Mouse (Mus musculus): ENCODE results near the gene Onecut1. TPM values are rescaled to one million over a fixed set of nuclear protein-coding genes. Genes with fewer than 3 reads are reported as not detected.
A peak's percentile ranks its signal among the peaks of the same experiment; 100 is the strongest.

The Onecut1 gene
- polyA plus RNA-seq, 1 experiment from 2014 or later = 10.7 TPM

DNA sequence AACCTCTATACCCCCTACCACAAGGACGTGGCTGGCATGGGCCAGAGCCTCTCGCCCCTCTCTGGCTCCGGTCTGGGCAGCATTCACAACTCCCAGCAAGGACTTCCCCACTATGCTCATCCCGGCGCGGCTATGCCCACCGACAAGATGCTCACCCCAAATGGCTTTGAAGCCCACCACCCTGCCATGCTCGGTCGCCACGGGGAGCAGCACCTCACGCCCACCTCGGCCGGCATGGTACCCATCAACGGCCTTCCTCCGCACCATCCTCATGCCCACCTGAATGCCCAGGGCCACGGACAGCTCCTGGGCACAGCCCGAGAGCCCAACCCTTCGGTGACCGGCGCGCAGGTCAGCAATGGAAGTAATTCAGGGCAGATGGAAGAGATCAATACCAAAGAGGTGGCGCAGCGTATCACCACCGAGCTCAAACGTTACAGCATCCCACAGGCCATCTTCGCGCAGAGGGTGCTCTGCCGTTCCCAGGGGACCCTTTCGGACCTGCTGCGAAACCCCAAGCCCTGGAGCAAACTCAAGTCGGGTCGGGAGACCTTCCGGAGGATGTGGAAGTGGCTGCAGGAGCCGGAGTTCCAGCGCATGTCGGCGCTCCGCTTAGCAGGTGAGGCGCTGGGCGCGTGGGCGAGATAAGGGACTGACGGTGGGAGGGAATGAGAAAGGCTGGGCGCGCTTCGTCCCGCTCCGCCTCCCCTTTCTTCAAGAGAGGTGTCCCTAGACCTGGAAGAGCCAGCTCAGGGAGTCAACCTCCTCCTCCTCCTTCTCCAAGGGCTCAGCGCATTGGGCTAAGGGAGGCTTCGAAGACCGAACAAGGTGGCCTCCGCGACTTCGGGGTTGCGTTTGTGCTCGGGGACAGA is 1.3 kb downstream of the Onecut1 start:
- peaks cover 63% of the 10 kb centered on the region for H3K4me1 ChIP-seq (replicated peaks)
- no peaks in the 10 kb centered on the region for H3K9me3 ChIP-seq
- H3K27me3 ChIP-seq = peaks cover 95% of the 10 kb centered on the region
- no peaks in the 10 kb centered on the region for H3K36me3 ChIP-seq
- H3K27ac ChIP-seq = peak overlapping the region; percentile 90
- peak; percentile 18; the same call in 1 of the 2 replicates for ATAC-seq
- peak overlapping the region; percentile 62 for H3K4me3 ChIP-seq (replicated peaks)
- peak overlapping the region; percentile 84 for H3K9ac ChIP-seq (replicated peaks)
- peak overlapping the region; percentile 89 for H3K4me2 ChIP-seq (replicated peaks)
- WGBS = under 1% methylated on average over 56 of the region's 56 CpGs

DNA sequence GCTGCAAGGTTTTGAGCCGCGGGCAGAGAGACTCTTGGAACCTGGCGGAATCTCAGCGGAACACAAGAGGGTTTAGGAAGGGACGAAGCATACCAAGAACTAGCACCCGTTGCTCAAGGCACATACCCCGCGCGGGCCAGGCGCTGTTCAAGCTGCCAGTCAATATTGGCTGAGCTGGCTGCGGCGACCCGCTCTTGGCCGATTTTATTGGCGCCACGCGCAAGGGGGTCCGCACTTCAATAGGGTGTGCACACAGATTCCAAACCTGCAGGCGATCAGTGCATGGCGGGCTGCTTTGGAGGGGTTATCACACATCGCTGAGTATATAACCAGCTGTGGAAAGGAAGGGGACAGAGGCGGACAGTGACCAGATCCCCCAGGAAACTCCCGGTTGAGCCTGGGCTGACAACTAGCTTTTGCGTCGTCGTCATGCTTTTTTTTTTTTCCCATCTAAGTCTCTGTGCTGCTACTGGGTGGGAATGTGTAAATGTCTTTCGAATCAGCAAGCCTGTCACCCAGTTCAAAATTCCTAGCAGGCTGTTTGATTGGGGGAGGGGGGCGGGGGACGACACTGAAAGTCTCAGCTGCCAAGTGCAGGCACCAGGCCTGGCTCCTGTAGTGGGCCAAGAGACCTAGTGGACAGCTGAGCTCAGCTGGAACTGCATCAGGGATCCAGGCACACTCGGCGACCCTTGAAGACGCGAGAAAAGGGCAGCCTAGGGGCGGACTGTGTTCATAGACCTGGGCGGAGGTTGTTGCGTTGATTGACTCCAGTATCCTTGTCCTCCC is 2.1 kb downstream of the Onecut1 start:
- WGBS = under 1% methylated on average over 36 of the region's 36 CpGs
- Histone ChIP-seq H3K9me3 (no peaks in the 10 kb centered on the region), H3K27me3 (peaks cover 95% of the 10 kb centered on the region), H3K4me3 (replicated peaks) (peak overlapping the region; percentile 62), H3K4me1 (replicated peaks) (peaks cover 71% of the 10 kb centered on the region), H3K27ac (peak overlapping the region; percentile 90), H3K4me2 (replicated peaks) (peak overlapping the region; percentile 89), H3K36me3 (no peaks in the 10 kb centered on the region), H3K9ac (replicated peaks) (peak overlapping the region; percentile 84)
- no peak for ATAC-seq

DNA sequence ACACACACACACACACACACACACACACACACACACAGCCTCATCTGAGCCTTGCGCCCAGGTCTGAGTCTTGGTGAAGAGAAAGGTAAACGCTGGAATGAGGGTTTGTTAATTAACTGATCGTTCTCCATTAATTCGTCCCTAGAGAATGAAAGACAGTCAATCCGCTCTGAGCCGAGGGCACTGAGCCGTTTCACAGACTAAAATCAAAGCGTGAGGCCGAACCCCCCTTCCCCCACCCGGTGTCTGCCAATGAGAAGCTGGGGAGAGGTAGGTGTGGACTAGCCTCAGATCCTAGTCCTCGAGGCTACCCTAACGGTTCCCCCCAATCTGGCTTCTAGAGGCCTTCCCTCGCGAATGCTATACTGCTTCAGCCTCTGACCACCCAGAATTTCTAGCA is 2.8 kb downstream of the Onecut1 start:
- ATAC-seq = no peak
- peak overlapping the region; percentile 90 for H3K27ac ChIP-seq
- H3K4me3 ChIP-seq (replicated peaks) = peak overlapping the region; percentile 62
- WGBS = 2% methylated on average over 14 of the region's 14 CpGs
- no peaks in the 10 kb centered on the region for H3K36me3 ChIP-seq
- peak overlapping the region; percentile 84 for H3K9ac ChIP-seq (replicated peaks)
- no peaks in the 10 kb centered on the region for H3K9me3 ChIP-seq
- peaks cover 94% of the 10 kb centered on the region for H3K27me3 ChIP-seq
- H3K4me1 ChIP-seq (replicated peaks) = peaks cover 71% of the 10 kb centered on the region
- H3K4me2 ChIP-seq (replicated peaks) = peak overlapping the region; percentile 89

DNA sequence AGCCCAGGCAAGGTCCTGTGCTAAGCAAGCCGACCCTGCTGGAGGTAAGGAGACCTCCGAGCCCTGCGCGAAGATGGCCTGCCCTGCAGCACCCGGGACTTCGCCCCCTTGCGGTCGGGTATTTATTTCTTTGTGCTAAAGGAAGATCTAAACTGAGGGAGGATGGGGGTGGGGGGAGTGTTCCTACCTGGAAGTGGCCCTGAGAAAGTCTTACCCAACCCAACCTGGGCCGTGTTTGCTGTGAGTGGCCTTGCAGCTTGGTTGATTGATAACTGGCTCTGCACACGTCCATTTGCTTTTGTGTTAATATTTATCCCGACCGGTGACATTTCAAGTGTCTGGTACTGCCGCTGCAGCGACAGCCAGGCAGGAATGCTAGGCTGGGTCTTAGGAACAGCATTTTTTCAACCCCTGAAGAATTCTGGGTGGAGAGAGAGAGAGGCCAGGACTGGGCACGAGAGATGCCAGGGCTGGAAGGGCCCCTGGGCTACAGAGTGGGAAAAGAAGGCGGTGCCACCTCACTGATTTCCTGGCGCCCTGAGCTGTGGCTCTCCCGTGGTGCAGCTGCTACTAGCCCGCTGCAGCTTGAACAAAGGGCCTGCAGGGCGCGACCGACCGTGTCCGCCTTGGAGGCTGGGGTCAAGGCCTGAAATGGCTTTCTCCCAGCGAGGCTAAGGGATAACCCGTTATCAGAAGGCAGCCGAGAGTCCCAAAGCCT is 5.0 kb downstream of the Onecut1 start:
- ATAC-seq = 0 out of 2 replicates have a peak, but pooled peaks have one; percentile 3
- H3K4me3 ChIP-seq (replicated peaks) = peak overlapping the region; percentile 62
- peaks cover 64% of the 10 kb centered on the region for H3K4me1 ChIP-seq (replicated peaks)
- H3K36me3 ChIP-seq = no peaks in the 10 kb centered on the region
- H3K27ac ChIP-seq = peak overlapping the region; percentile 90
- peaks cover 82% of the 10 kb centered on the region for H3K27me3 ChIP-seq
- WGBS = 4% methylated on average over 27 of the region's 27 CpGs
- no peaks in the 10 kb centered on the region for H3K9me3 ChIP-seq
- H3K9ac ChIP-seq (replicated peaks) = peak overlapping the region; percentile 71
- H3K4me2 ChIP-seq (replicated peaks) = peak overlapping the region; percentile 89

DNA sequence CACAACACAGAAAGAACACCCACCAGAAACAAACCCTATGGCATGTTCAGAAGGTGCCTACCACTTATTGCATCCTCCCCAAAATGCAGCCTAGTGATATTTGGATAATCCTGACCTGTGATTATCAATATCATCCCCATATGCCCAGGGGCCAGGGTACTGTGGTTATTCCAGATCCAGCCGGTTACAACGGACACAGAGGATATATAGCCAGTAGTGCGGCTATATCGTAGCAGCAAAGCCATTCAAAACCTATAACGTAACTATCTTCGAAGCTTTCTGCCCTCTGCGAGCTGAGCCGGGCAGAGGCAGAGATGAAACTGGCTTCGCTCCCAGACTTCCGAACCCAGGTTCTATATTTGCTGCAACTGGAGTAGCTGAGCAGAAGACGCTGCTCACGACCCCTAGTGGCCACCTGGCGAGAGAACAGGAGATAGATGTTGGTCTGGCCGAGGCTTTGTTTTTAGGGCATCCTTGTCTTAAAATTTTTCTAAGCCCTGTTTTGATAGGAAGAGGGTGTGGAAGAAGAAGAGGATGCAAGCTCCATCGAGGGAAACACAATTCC is 6.0 kb downstream of the Onecut1 start:
- Histone ChIP-seq H3K27ac (peak overlapping the region; percentile 90), H3K4me2 (replicated peaks) (peak overlapping the region; percentile 89), H3K4me1 (replicated peaks) (peaks cover 56% of the 10 kb centered on the region), H3K9me3 (no peaks in the 10 kb centered on the region), H3K9ac (replicated peaks) (peak overlapping the region; percentile 71), H3K4me3 (replicated peaks) (peak overlapping the region; percentile 62), H3K27me3 (peaks cover 80% of the 10 kb centered on the region), H3K36me3 (no peaks in the 10 kb centered on the region)
- 5% methylated on average over 15 of the region's 15 CpGs for WGBS
- 0 out of 2 replicates have a peak, but pooled peaks have one; percentile 25 for ATAC-seq

DNA sequence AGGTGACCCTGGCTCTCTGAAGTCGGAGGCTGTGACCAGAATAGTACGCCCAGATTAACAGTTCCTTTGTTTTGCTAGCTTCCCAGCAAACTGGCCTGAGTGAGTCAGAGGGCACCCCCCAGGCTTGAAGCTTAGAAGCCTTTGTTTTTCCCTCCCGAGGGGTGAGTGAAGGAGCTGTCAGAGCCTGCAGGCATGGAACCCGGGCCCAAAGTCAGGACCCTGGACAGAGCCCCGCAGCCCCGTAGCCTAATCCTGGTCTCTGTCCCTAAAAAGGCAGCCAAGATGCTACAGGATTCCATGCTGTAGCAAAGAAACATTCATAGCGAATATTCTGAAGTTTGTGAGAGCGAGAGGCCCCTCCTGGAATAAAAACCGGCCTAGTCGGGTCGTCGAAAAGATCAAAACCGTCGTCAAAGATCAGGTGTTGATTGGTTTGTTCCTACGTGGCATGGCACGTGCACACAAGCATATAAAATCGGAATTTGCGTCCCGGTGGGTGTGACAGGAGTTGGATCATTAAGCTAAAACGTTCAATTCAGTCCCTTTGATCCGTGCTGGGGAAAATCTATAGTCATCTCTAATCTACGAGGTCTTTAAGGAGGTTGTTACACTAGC is 6.7 kb downstream of the Onecut1 start:
- H3K36me3 ChIP-seq = no peaks in the 10 kb centered on the region
- peaks cover 49% of the 10 kb centered on the region for H3K4me1 ChIP-seq (replicated peaks)
- peaks cover 76% of the 10 kb centered on the region for H3K27me3 ChIP-seq
- H3K9me3 ChIP-seq = no peaks in the 10 kb centered on the region
- no peak for ATAC-seq
- WGBS = 4% methylated on average over 22 of the region's 22 CpGs
- H3K27ac ChIP-seq = peak overlapping the region; percentile 90
- peak overlapping the region; percentile 89 for H3K4me2 ChIP-seq (replicated peaks)
- H3K9ac ChIP-seq (replicated peaks) = peak overlapping the region; percentile 71
- peak overlapping the region; percentile 62 for H3K4me3 ChIP-seq (replicated peaks)

DNA sequence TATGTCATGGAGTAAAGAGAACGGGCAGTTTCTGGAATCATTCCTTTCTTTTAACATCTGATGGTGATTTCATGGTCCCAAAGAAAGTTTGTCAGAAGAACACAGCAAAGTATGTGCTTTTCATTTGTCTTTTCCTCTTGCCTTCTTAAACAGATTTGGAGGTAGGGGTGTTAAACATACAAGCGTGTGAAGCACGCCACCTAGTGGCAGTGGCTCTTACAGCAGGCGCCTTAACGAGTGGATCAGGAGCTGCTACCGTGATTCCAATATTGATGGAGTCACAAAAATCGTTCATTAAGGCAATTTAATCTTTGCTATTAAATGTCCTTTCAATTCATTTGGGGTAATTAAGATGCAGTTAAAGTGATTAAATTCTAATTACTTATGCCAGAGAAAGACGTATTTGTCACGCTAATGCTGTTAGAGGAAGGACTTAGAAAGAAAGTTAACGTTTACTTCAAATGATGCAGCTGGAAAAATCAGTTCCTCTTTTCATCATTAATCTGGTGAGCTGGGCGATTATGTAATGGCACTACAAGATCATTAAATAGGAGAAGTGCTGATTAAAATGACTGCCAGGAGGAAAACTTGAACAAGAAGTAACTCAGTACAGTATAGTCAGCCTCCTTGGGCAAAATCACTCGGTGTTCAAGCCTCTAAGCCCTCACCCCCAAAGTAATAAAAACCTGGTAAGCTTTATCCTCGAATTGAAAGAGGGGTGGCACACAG is 9.4 kb downstream of the Onecut1 start:
- no peak overlapping the region for H3K4me3 ChIP-seq (replicated peaks)
- no peaks in the 10 kb centered on the region for H3K9me3 ChIP-seq
- H3K27me3 ChIP-seq = peaks cover 53% of the 10 kb centered on the region
- H3K27ac ChIP-seq = no peak overlapping the region
- 22% methylated on average over 13 of the region's 13 CpGs for whole genome bisulfite sequencing
- no peaks in the 10 kb centered on the region for H3K36me3 ChIP-seq
- no peak overlapping the region; the same call in 1 of the 2 replicates for H3K4me2 ChIP-seq (replicated peaks)
- peaks cover 29% of the 10 kb centered on the region for H3K4me1 ChIP-seq (replicated peaks)
- H3K9ac ChIP-seq (replicated peaks) = no peak overlapping the region
- ATAC-seq = no peak

DNA sequence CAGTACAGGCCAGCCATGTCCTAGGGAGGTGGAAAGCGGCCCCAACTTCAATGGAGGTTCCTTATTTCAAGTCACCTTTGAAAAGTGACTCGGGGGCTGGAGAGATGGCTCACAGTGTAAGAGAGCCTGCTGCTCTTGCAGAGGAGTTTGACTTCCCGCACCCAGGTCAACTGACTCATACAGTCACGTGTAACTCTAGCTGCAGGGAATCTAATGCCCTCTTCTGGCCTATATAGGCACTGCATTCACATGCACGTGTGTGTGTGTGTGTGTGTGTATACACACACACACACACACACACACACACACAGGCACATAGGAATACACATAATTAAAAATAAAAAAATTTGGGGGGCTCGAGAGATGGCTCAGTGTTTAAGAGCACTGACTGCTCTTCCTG is 14.6 kb downstream of the Onecut1 start:
- no peak overlapping the region for H3K27ac ChIP-seq

DNA sequence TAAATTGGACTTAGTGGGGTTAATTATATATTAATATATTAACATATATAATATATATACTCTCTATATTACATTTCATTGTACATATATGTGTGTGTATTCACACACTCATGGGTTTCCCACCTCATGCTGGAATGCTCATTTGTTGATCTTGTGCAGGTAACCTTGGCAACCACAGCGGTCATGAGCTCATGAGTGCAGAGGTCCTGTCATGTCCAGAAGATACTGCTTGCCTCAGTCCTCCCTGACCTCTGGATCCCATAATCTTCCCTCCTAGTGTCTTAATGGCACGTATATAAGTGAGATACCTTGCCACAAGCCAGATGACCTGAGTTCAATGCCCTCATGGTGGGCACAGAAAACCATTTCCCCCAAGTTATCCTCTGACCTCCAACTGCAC is 16.0 kb downstream of the Onecut1 start:
- Histone ChIP-seq H3K9me3 (no peaks in the 10 kb centered on the region), H3K4me1 (replicated peaks) (0 out of 2 replicates have a peak, but pooled peaks cover 3% of the 10 kb centered on the region), H3K9ac (replicated peaks) (no peak overlapping the region), H3K27me3 (peaks cover 7% of the 10 kb centered on the region), H3K36me3 (no peaks in the 10 kb centered on the region), H3K4me3 (replicated peaks) (no peak overlapping the region), H3K4me2 (replicated peaks) (no peak overlapping the region), H3K27ac (no peak overlapping the region)
- 73% methylated on average over 2 of the region's 2 CpGs for WGBS
- ATAC-seq = no peak

More for the DNA sequence above, 14.6 kb downstream of the Onecut1 start:
- Histone ChIP-seq H3K4me3 (replicated peaks) (no peak overlapping the region), H3K4me2 (replicated peaks) (no peak overlapping the region), H3K36me3 (no peaks in the 10 kb centered on the region), H3K27me3 (peaks cover 16% of the 10 kb centered on the region), H3K4me1 (replicated peaks) (no peaks in the 10 kb centered on the region), H3K9ac (replicated peaks) (no peak overlapping the region), H3K9me3 (no peaks in the 10 kb centered on the region)
- no peak for ATAC-seq
- WGBS = 73% methylated on average over 6 of the region's 6 CpGs

DNA sequence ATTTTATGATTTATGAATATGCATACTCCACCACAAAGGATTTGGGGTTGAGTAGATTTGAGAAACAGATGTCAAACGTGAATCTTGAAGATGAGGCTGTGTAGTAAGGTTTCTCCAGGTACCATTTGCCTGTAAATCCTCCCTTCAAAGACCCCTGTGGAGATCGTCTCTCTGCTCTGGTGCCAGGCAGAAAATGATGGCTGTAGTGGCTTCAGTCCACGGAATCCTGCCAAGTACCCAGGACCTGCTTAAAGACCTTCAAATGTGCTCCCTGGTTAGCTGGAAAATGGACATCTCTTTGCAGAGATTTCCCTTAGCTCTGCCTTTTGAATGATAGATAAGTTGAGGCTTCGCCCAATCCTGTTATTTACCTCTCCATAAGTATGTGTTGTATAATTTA is 26.1 kb downstream of the Onecut1 start:
- Histone ChIP-seq H3K36me3 (no peaks in the 10 kb centered on the region), H3K4me3 (replicated peaks) (no peak overlapping the region), H3K4me1 (replicated peaks) (no peaks in the 10 kb centered on the region), H3K9ac (replicated peaks) (no peak overlapping the region), H3K27ac (no peak overlapping the region), H3K4me2 (replicated peaks) (no peak overlapping the region), H3K9me3 (no peaks in the 10 kb centered on the region), H3K27me3 (no peaks in the 10 kb centered on the region)
- 82% methylated on average over 4 of the region's 4 CpGs for WGBS
- ATAC-seq = no peak
